Mouse (Mus musculus): ENCODE results near the gene Gm9918.

GRCm38 (mm10) chr15:102230408-102231321 lies 39.7 kb upstream of the Gm9918 start:
- TF ChIP-seq CTCF (IDR thresholded peaks at IDR 0.05; ENCODE audit: low read depth) (no peak), EP300 (IDR thresholded peaks at IDR 0.05; ENCODE audit: low read depth) (no peak)
